Mouse (Mus musculus): ENCODE measurements around the gene Tgfbr1. TPM values are rescaled to one million over a fixed set of nuclear protein-coding genes. Genes with fewer than 3 reads are reported as not detected.

Tgfbr1 gene
- 14.0 and 18.4 TPM in 2 replicates for total RNA-seq (2014; fragmentation: Nextera tagmentation)
- 19.1 and 21.8 TPM in 2 replicates for total RNA-seq (2017)

- ATAC-seq (replicated peaks; ENCODE audit: poor library complexity, severe bottlenecking), result peak; percentile 86
These were observed at the start of gene Tgfbr1 for GRCm38 (mm10) chr4:47352803-47353388. Gene Tgfbr1, plus strand, starts transcription at chr4:47353222.

- ATAC-seq (replicated peaks; ENCODE audit: poor library complexity, severe bottlenecking), result peak; percentile 94
These were observed 49.6 kb upstream of the Tgfbr1 start for GRCm38 (mm10) chr4:47303340-47303998.

- no peak for ATAC-seq (replicated peaks; ENCODE audit: poor library complexity, severe bottlenecking)
These were observed 43.0 kb upstream of the Tgfbr1 start for GRCm38 (mm10) chr4:47309886-47310625.

GRCm38 (mm10) chr4:47310812-47311211 lies 42.2 kb upstream of the Tgfbr1 start:
- no peak for ATAC-seq (replicated peaks; ENCODE audit: poor library complexity, severe bottlenecking)

- peak; percentile 29 for ATAC-seq (replicated peaks; ENCODE audit: poor library complexity, severe bottlenecking)
These were observed 41.6 kb upstream of the Tgfbr1 start for GRCm38 (mm10) chr4:47311467-47311866.

GRCm38 (mm10) chr4:47311929-47312328 lies 41.1 kb upstream of the Tgfbr1 start:
- ATAC-seq (replicated peaks; ENCODE audit: poor library complexity, severe bottlenecking), result no peak

- no peak for ATAC-seq (replicated peaks; ENCODE audit: poor library complexity, severe bottlenecking)
These were observed 40.3 kb upstream of the Tgfbr1 start for GRCm38 (mm10) chr4:47312676-47313075.

- ATAC-seq (replicated peaks; ENCODE audit: poor library complexity, severe bottlenecking), result no peak
These were observed 39.2 kb upstream of the Tgfbr1 start for GRCm38 (mm10) chr4:47313710-47314410.

- ATAC-seq (replicated peaks; ENCODE audit: poor library complexity, severe bottlenecking), result peak; percentile 85
These were observed 37.6 kb upstream of the Tgfbr1 start for GRCm38 (mm10) chr4:47315458-47315857.

GRCm38 (mm10) chr4:47316432-47316831 lies 36.6 kb upstream of the Tgfbr1 start:
- ATAC-seq (replicated peaks; ENCODE audit: poor library complexity, severe bottlenecking), result no peak

GRCm38 (mm10) chr4:47319561-47320321 lies 33.3 kb upstream of the Tgfbr1 start:
- ATAC-seq (replicated peaks; ENCODE audit: poor library complexity, severe bottlenecking), result peak; percentile 43

GRCm38 (mm10) chr4:47322315-47322714 lies 30.7 kb upstream of the Tgfbr1 start:
- ATAC-seq (replicated peaks; ENCODE audit: poor library complexity, severe bottlenecking), result 0 out of 2 replicates have a peak, but pooled peaks have one; percentile 2

GRCm38 (mm10) chr4:47324206-47324605 lies 28.8 kb upstream of the Tgfbr1 start:
- ATAC-seq (replicated peaks; ENCODE audit: poor library complexity, severe bottlenecking), result peak; percentile 61

GRCm38 (mm10) chr4:47327782-47328181 lies 25.2 kb upstream of the Tgfbr1 start:
- ATAC-seq (replicated peaks; ENCODE audit: poor library complexity, severe bottlenecking), result no peak

GRCm38 (mm10) chr4:47329285-47329684 lies 23.7 kb upstream of the Tgfbr1 start:
- no peak for ATAC-seq (replicated peaks; ENCODE audit: poor library complexity, severe bottlenecking)

GRCm38 (mm10) chr4:47330378-47331052 lies 22.5 kb upstream of the Tgfbr1 start:
- no peak for ATAC-seq (replicated peaks; ENCODE audit: poor library complexity, severe bottlenecking)

GRCm38 (mm10) chr4:47332812-47333343 lies 20.1 kb upstream of the Tgfbr1 start:
- ATAC-seq (replicated peaks; ENCODE audit: poor library complexity, severe bottlenecking), result no peak

GRCm38 (mm10) chr4:47333541-47333940 lies 19.5 kb upstream of the Tgfbr1 start:
- ATAC-seq (replicated peaks; ENCODE audit: poor library complexity, severe bottlenecking), result peak; percentile 87

GRCm38 (mm10) chr4:47336941-47337600 lies 16.0 kb upstream of the Tgfbr1 start:
- no peak for ATAC-seq (replicated peaks; ENCODE audit: poor library complexity, severe bottlenecking)

Measured in granulocyte monocyte progenitor cell, adult 5-6 weeks (primary cell).